Comparison of ENCODE assay signal across 8 mouse cellular contexts in the genomic region with DNA sequence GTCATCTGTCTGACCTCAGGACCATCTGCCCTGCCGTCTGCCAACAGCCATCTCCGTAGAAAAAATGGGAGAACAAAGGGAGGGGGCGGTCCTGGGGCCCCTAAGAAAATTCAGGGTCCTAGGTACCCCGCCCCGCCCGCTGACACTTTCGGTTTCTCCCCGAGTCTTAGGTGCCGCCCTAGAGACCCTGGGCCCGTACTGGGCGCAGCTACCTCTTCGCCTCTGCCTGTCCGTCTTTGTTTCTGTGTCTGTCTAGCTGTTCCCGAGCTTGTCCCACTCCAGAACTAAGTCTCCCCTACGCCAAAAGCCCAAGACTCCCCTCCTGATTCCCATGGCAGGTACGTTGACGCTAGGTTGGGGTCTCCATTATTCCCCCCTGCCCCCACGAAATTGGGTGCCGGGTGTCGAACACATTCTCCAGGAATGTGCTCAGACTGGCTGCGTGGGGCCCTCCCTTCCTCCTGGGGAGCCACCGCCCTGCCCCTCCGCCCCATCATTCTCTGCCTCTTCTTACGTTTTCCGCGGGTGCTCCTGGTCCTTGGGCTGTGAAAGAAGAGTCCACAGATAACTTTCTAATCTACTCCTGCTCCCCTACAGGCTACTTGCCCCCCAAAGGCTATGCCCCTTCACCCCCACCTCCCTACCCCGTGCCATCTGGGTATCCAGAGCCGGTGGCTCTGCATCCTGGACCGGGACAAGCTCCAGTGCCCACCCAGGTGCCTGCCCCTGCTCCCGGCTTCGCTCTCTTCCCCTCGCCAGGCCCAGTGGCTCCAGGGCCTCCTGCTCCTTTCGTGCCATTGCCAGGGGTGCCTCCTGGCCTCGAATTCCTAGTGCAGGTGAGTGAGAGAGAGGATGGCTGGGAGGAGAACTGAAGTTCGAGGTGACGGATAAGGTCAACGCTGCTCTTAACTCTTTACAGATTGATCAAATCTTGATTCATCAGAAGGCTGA. TPM values are rescaled to one million over a fixed set of nuclear protein-coding genes. Genes with fewer than 3 reads are reported as not detected.
A peak's percentile ranks its signal among the peaks of the same experiment; 100 is the strongest.
DNase-seq lines count a peak whose midpoint lies in the region; ATAC-seq and TF ChIP-seq lines count a peak whose summit lies in the region.

No protein-coding gene starts in this region.

- dilution Hi-C loops in CH12.LX (cut with MboI; ENCODE audit: extremely low pct_ligation_motif_present, extremely low pct_unique_long_range_greater_than_20kb, low sequenced_read_pairs) = no loop called here

- in situ Hi-C loops in CH12.LX (cut with MboI; ENCODE audit: low pct_ligation_motif_present, low pct_unique_long_range_greater_than_20kb, low sequenced_read_pairs) = no loop called here

- intact Hi-C loops in gastrocnemius, postnatal 14 days (cut with DNase I; ENCODE audit: low total_unique reads) = loop anchor here (10.0 kb wide), 1 partner anchor 48 kb away; the partner anchor contains the start of gene Acap1

- H3K4me2 ChIP-seq in CH12.LX (ENCODE audit: insufficient read depth, low read depth, poor library complexity, severe bottlenecking) = peak overlapping the region; percentile 88
- peak overlapping the region; percentile 77 for H3K4me2 ChIP-seq in hindbrain, embryonic 12.5 days (replicated peaks)
- H3K4me2 ChIP-seq in liver, embryonic 16.5 days (ENCODE audit: low read depth, low read length) = peak overlapping the region; percentile 88
- H3K4me2 ChIP-seq in neural tube, embryonic 15.5 days = peak overlapping the region; percentile 85

- H3K4me1 ChIP-seq in CH12.LX (ENCODE audit: control insufficient read depth in 1 of 2, insufficient read depth in 2 of 2) = peaks cover 5 to 28% of the 10 kb centered on the region in 2 experiments
- peaks cover 29% of the 10 kb centered on the region for H3K4me1 ChIP-seq in hindbrain, embryonic 12.5 days
- peaks cover 57% of the 10 kb centered on the region for H3K4me1 ChIP-seq in liver, embryonic 16.5 days (ENCODE audit: control insufficient read depth, low read depth, low read length)
- H3K4me1 ChIP-seq in neural tube, embryonic 15.5 days = peaks cover 33% of the 10 kb centered on the region

- H3K27ac ChIP-seq in CH12.LX (ENCODE audit: insufficient read depth, low read depth) = no peak overlapping the region
- peak overlapping the region; percentile 97 for H3K27ac ChIP-seq in hindbrain, embryonic 12.5 days
- peak overlapping the region; percentile 95 for H3K27ac ChIP-seq in liver, embryonic 16.5 days (ENCODE audit: low read length)
- H3K27ac ChIP-seq in neural tube, embryonic 15.5 days (replicated peaks) = peak overlapping the region; percentile 93

- no peaks in the 10 kb centered on the region for H3K27me3 ChIP-seq in CH12.LX (replicated peaks)
- H3K27me3 ChIP-seq in hindbrain, embryonic 12.5 days = no peaks in the 10 kb centered on the region
- H3K27me3 ChIP-seq in liver, embryonic 16.5 days (ENCODE audit: control insufficient read depth, insufficient read depth, low read depth, low read length) = no peaks in the 10 kb centered on the region
- no peaks in the 10 kb centered on the region for H3K27me3 ChIP-seq in neural tube, embryonic 15.5 days (replicated peaks)

- no peaks in the 10 kb centered on the region for H3K9me3 ChIP-seq in CH12.LX (replicated peaks; ENCODE audit: low read length)
- H3K9me3 ChIP-seq in hindbrain, embryonic 12.5 days (replicated peaks) = no peaks in the 10 kb centered on the region
- no peaks in the 10 kb centered on the region for H3K9me3 ChIP-seq in liver, embryonic 16.5 days (replicated peaks; ENCODE audit: control insufficient read depth, low read length)
- no peaks in the 10 kb centered on the region for H3K9me3 ChIP-seq in neural tube, embryonic 15.5 days (replicated peaks)

- H3K79me2 ChIP-seq in CH12.LX (replicated peaks; ENCODE audit: control insufficient read depth, extremely low read depth, insufficient read depth, poor library complexity, severe bottlenecking) = no peaks in the 10 kb centered on the region

- no peak for TF ChIP-seq EP300 in CH12.LX (IDR thresholded peaks at IDR 0.05; ENCODE audit: low read length)

- peak; percentile 62 for DNase-seq in cerebellum, adult 9-11 months
- peak; percentile 34 for DNase-seq in CH12.LX (ENCODE audit: extremely low read depth)
- DNase-seq in gastrocnemius, postnatal 14 days = no peak

- no peak for ATAC-seq in cerebellum, adult (ENCODE audit: insufficient number of reproducible peaks, low FRiP score, low TSS enrichment)
- peak; percentile 61 for ATAC-seq in erythroblast, adult 5-6 weeks (replicated peaks; ENCODE audit: low FRiP score, poor library complexity, severe bottlenecking)
- ATAC-seq in hindbrain, embryonic 12.5 days (ENCODE audit: low FRiP score) = peak; percentile 52
- peak; percentile 53 for ATAC-seq in liver, embryonic 16.5 days (ENCODE audit: low read depth)
- peak; percentile 45 for ATAC-seq in neural tube, embryonic 15.5 days (ENCODE audit: low FRiP score)

- TF ChIP-seq POLR2A in CH12.LX (IDR thresholded peaks at IDR 0.05; ENCODE audit: low read depth, low read length) = no peak

- no peak for TF ChIP-seq RAD21 in CH12.LX (IDR thresholded peaks at IDR 0.05; ENCODE audit: low read depth, low read length)

- TF ChIP-seq CTCF in CH12.LX (conservative IDR thresholded peaks at IDR 0.05 in 1 of 2, IDR thresholded peaks at IDR 0.05 in 1 of 2; ENCODE audit: low read depth in 2 of 2, low read length in 2 of 2) = no peak

- peak overlapping the region; percentile 62 for H3K9ac ChIP-seq in CH12.LX (ENCODE audit: insufficient read depth, low read depth)
- peak overlapping the region; percentile 86 for H3K9ac ChIP-seq in hindbrain, embryonic 12.5 days
- peak overlapping the region; percentile 86 for H3K9ac ChIP-seq in liver, embryonic 16.5 days (ENCODE audit: low read depth, low read length)
- peak overlapping the region; percentile 81 for H3K9ac ChIP-seq in neural tube, embryonic 15.5 days (replicated peaks)

- H3K36me3 ChIP-seq in CH12.LX (replicated peaks in 1 of 2; ENCODE audit: control insufficient read depth in 1 of 2, insufficient read depth in 1 of 2, low read length in 1 of 2) = peaks cover 0 to 43% of the 10 kb centered on the region in 2 experiments
- H3K36me3 ChIP-seq in hindbrain, embryonic 12.5 days = peaks cover 40% of the 10 kb centered on the region
- H3K36me3 ChIP-seq in liver, embryonic 16.5 days (ENCODE audit: control insufficient read depth, insufficient read depth) = peaks cover 22% of the 10 kb centered on the region
- H3K36me3 ChIP-seq in neural tube, embryonic 15.5 days = peaks cover 38% of the 10 kb centered on the region

- peak overlapping the region; percentile 61 to 72 (median 65) for H3K4me3 ChIP-seq in CH12.LX (replicated peaks in 1 of 3; ENCODE audit: low read depth in 2 of 3, low read length in 2 of 3, poor library complexity in 1 of 3)
- peak overlapping the region; percentile 71 for H3K4me3 ChIP-seq in hindbrain, embryonic 12.5 days
- H3K4me3 ChIP-seq in liver, embryonic 16.5 days (ENCODE audit: low read depth, low read length) = peak overlapping the region; percentile 77
- peak overlapping the region; percentile 66 for H3K4me3 ChIP-seq in neural tube, embryonic 15.5 days (replicated peaks)

- 12% methylated on average over 36 of the region's 37 CpGs for WGBS in hindbrain, embryonic 12.5 days
- 11% methylated on average over 37 of the region's 37 CpGs for WGBS in liver, embryonic 16.5 days (ENCODE audit: insufficient replicate concordance)
- WGBS in neural tube, embryonic 15.5 days = 11% methylated on average over 34 of the region's 37 CpGs

RNA-seq across cellular contexts. Expression of gene Plscr3, which starts 0.8 kb away (rescaled TPM):
- total RNA-seq in CH12.LX (2012; rRNA removed) = 2.4 and 2.9 TPM in 2 replicates
- 2.0 and 2.5 TPM in 2 replicates for total RNA-seq in CH12.LX (2014; rRNA removed)
- 12.5 and 15.3 TPM in 2 replicates for polyA plus RNA-seq in CH12.LX (2012; ENCODE audit: insufficient read length, low read depth)
- 12.5 and 17.6 TPM in 2 replicates for total RNA-seq in erythroblast, adult 5-6 weeks (2015; ENCODE audit: low replicate concordance)
- total RNA-seq in erythroblast, adult 5-6 weeks (2017; ENCODE audit: low replicate concordance) = 5.9 and 11.4 TPM in 2 replicates
- 74.9 and 87.3 TPM in 2 replicates for polyA plus RNA-seq in hindbrain, embryonic 12.5 days (2016; fragmentation: Nextera tagmentation; extraction: Ambion mirVana)
- 22.0 and 27.8 TPM in 2 replicates for polyA plus RNA-seq in liver, embryonic 16.5 days (2015; fragmentation: Nextera tagmentation; extraction: Ambion mirVana)
- 44.3 and 53.1 TPM in 2 replicates for polyA plus RNA-seq in neural tube, embryonic 15.5 days (2015; fragmentation: Nextera tagmentation; extraction: Ambion mirVana)
- total RNA-seq in gastrocnemius, postnatal 14 days (2021) = 10 to 100 TPM; 16.5 to 22.4 TPM

RNA-seq across cellular contexts. Expression of gene Tmem256, which starts 8.7 kb away (rescaled TPM):
- total RNA-seq in CH12.LX (2012; rRNA removed) = 203 and 206 TPM in 2 replicates
- total RNA-seq in CH12.LX (2014; rRNA removed) = 262 and 327 TPM in 2 replicates
- polyA plus RNA-seq in CH12.LX (2012; ENCODE audit: insufficient read length, low read depth) = 185 and 218 TPM in 2 replicates
- 142 and 218 TPM in 2 replicates for total RNA-seq in erythroblast, adult 5-6 weeks (2015; ENCODE audit: low replicate concordance)
- total RNA-seq in erythroblast, adult 5-6 weeks (2017; ENCODE audit: low replicate concordance) = 57.1 and 181 TPM in 2 replicates
- 268 and 314 TPM in 2 replicates for polyA plus RNA-seq in hindbrain, embryonic 12.5 days (2016; fragmentation: Nextera tagmentation; extraction: Ambion mirVana)
- polyA plus RNA-seq in liver, embryonic 16.5 days (2015; fragmentation: Nextera tagmentation; extraction: Ambion mirVana) = 404 and 413 TPM in 2 replicates
- 368 and 430 TPM in 2 replicates for polyA plus RNA-seq in neural tube, embryonic 15.5 days (2015; fragmentation: Nextera tagmentation; extraction: Ambion mirVana)
- total RNA-seq in gastrocnemius, postnatal 14 days (2021) = 100 to 1,000 TPM; 104 to 108 TPM

RNA-seq across cellular contexts. Expression of gene Nlgn2, which starts 9.4 kb away (rescaled TPM):
- 0.55 and 1.3 TPM in 2 replicates for total RNA-seq in CH12.LX (2012; rRNA removed)
- total RNA-seq in CH12.LX (2014; rRNA removed) = 0.20 and 0.95 TPM in 2 replicates
- 1.1 and 1.2 TPM in 2 replicates for polyA plus RNA-seq in CH12.LX (2012; ENCODE audit: insufficient read length, low read depth)
- total RNA-seq in erythroblast, adult 5-6 weeks (2015; ENCODE audit: low replicate concordance) = 0.19 and 0.42 TPM in 2 replicates
- total RNA-seq in erythroblast, adult 5-6 weeks (2017; ENCODE audit: low replicate concordance) = 0.28 and 1.1 TPM in 2 replicates
- polyA plus RNA-seq in hindbrain, embryonic 12.5 days (2016; fragmentation: Nextera tagmentation; extraction: Ambion mirVana) = 14.7 and 14.9 TPM in 2 replicates
- polyA plus RNA-seq in liver, embryonic 16.5 days (2015; fragmentation: Nextera tagmentation; extraction: Ambion mirVana) = 0.66 and 0.83 TPM in 2 replicates
- 19.4 and 21.4 TPM in 2 replicates for polyA plus RNA-seq in neural tube, embryonic 15.5 days (2015; fragmentation: Nextera tagmentation; extraction: Ambion mirVana)
- 1 to 10 TPM; 6.8 to 7.4 TPM for total RNA-seq in gastrocnemius, postnatal 14 days (2021)

RNA-seq across cellular contexts. Expression of gene Tnk1, which starts 11.5 kb away (rescaled TPM):
- total RNA-seq in CH12.LX (2012; rRNA removed) (0.13 TPM in 1 of 2 replicates, not detected in the other), CH12.LX (2014; rRNA removed) (not detected in 2 replicates)
- polyA plus RNA-seq in CH12.LX (2012; ENCODE audit: insufficient read length, low read depth) = 0.22 and 0.30 TPM in 2 replicates
- total RNA-seq in erythroblast, adult 5-6 weeks (2015; ENCODE audit: low replicate concordance) = 15.5 and 19.6 TPM in 2 replicates
- total RNA-seq in erythroblast, adult 5-6 weeks (2017; ENCODE audit: low replicate concordance) = 8.3 and 13.8 TPM in 2 replicates
- 0.57 and 1.4 TPM in 2 replicates for polyA plus RNA-seq in hindbrain, embryonic 12.5 days (2016; fragmentation: Nextera tagmentation; extraction: Ambion mirVana)
- polyA plus RNA-seq in liver, embryonic 16.5 days (2015; fragmentation: Nextera tagmentation; extraction: Ambion mirVana) = 0.74 and 0.96 TPM in 2 replicates
- polyA plus RNA-seq in neural tube, embryonic 15.5 days (2015; fragmentation: Nextera tagmentation; extraction: Ambion mirVana) = 0.19 and 1.9 TPM in 2 replicates
- total RNA-seq in gastrocnemius, postnatal 14 days (2021) = under 1 TPM in 1 of 2 experiments, not detected in 1; 0.10 TPM

RNA-seq across cellular contexts. Expression of gene Spem1, which starts 25.0 kb away (rescaled TPM):
- total RNA-seq in CH12.LX (2012; rRNA removed) = not detected in 2 replicates
- total RNA-seq in CH12.LX (2014; rRNA removed) = not detected in 2 replicates
- not detected in 2 replicates for polyA plus RNA-seq in CH12.LX (2012; ENCODE audit: insufficient read length, low read depth)
- total RNA-seq in erythroblast, adult 5-6 weeks (2015; ENCODE audit: low replicate concordance) = not detected in 2 replicates
- total RNA-seq in erythroblast, adult 5-6 weeks (2017; ENCODE audit: low replicate concordance) = not detected in 2 replicates
- 0.21 and 0.46 TPM in 2 replicates for polyA plus RNA-seq in hindbrain, embryonic 12.5 days (2016; fragmentation: Nextera tagmentation; extraction: Ambion mirVana)
- not detected in 2 replicates for polyA plus RNA-seq in liver, embryonic 16.5 days (2015; fragmentation: Nextera tagmentation; extraction: Ambion mirVana)
- polyA plus RNA-seq in neural tube, embryonic 15.5 days (2015; fragmentation: Nextera tagmentation; extraction: Ambion mirVana) = 0.29 and 0.34 TPM in 2 replicates
- not detected for total RNA-seq in gastrocnemius, postnatal 14 days (2021)
